Mouse (Mus musculus): ENCODE results near the gene Dock8. TPM values are rescaled to one million over a fixed set of nuclear protein-coding genes. Genes with fewer than 3 reads are reported as not detected.

Gene Dock8
- polyA plus RNA-seq, 1 experiment from 2014 or later, result 17.6 TPM

GRCm38 (mm10) chr19:25237492-25238040 lies 238.2 kb downstream of the Dock8 start:
- Histone ChIP-seq H3K4me1 (replicated peaks; ENCODE audit: control insufficient read depth, insufficient read depth, low read length) (no peaks in the 10 kb centered on the region), H3K27me3 (replicated peaks; ENCODE audit: control insufficient read depth, insufficient read depth, low read length) (peaks cover 34% of the 10 kb centered on the region), H3K27ac (ENCODE audit: low read depth, low read length) (no peak overlapping the region; the same call in 1 of the 2 replicates), H3K9ac (ENCODE audit: low read depth, low read length) (peak overlapping the region; percentile 48; the same call in 1 of the 2 replicates), H3K9me3 (ENCODE audit: control insufficient read depth, low read length) (no peaks in the 10 kb centered on the region), H3K36me3 (ENCODE audit: control insufficient read depth, insufficient read depth, low read length) (no peaks in the 10 kb centered on the region), H3K4me2 (peak overlapping the region; percentile 93), H3K4me3 (ENCODE audit: low read depth, low read length) (peak overlapping the region; percentile 58)
- DNase-seq (ENCODE audit: low spot score) (peak; percentile 58), ATAC-seq (replicated peaks; ENCODE audit: low FRiP score) (no peak)
- under 1% methylated on average over 35 of the region's 35 CpGs for WGBS

DNA sequence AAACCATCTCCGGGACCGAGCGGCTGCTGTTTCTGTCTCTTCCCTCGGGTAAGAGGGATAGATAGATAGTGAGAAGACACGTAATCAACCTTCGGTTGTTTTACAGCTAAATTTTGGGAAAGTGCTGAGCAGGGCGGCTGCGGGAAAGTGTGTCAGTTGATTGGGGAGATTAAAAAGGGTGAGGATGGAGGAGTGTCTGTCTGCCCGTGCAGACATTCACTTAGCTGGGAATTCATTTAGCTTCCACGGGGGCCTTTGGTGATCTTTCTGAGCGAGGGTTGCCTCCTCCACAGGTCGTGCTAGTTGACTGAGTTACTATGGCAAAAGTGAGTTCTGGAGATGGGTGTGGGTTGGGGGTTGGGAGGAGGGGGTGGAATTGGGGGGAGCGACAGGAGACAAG lies 238.8 kb downstream of the Dock8 start:
- Histone ChIP-seq H3K4me3 (ENCODE audit: low read depth, low read length) (peak overlapping the region; percentile 58), H3K27me3 (replicated peaks; ENCODE audit: control insufficient read depth, insufficient read depth, low read length) (peaks cover 34% of the 10 kb centered on the region), H3K4me1 (replicated peaks; ENCODE audit: control insufficient read depth, insufficient read depth, low read length) (no peaks in the 10 kb centered on the region), H3K36me3 (ENCODE audit: control insufficient read depth, insufficient read depth, low read length) (no peaks in the 10 kb centered on the region), H3K4me2 (peak overlapping the region; percentile 93), H3K27ac (ENCODE audit: low read depth, low read length) (no peak overlapping the region), H3K9me3 (ENCODE audit: control insufficient read depth, low read length) (no peaks in the 10 kb centered on the region), H3K9ac (ENCODE audit: low read depth, low read length) (no peak overlapping the region)
- 6% methylated on average over 13 of the region's 13 CpGs for WGBS
- DNase-seq (ENCODE audit: low spot score) (no peak), ATAC-seq (replicated peaks; ENCODE audit: low FRiP score) (no peak)

- no peak overlapping the region for H3K4me3 ChIP-seq (ENCODE audit: low read depth, low read length)
- H3K9me3 ChIP-seq (ENCODE audit: control insufficient read depth, low read length), result no peaks in the 10 kb centered on the region
- 0 out of 2 replicates have a peak, but pooled peaks cover 3% of the 10 kb centered on the region for H3K27me3 ChIP-seq (replicated peaks; ENCODE audit: control insufficient read depth, insufficient read depth, low read length)
- no peaks in the 10 kb centered on the region for H3K4me1 ChIP-seq (replicated peaks; ENCODE audit: control insufficient read depth, insufficient read depth, low read length)
- DNase-seq (ENCODE audit: low spot score) (no peak), ATAC-seq (replicated peaks; ENCODE audit: low FRiP score) (no peak)
- no peaks in the 10 kb centered on the region for H3K36me3 ChIP-seq (ENCODE audit: control insufficient read depth, insufficient read depth, low read length)
- no peak overlapping the region for H3K27ac ChIP-seq (ENCODE audit: low read depth, low read length)
- H3K9ac ChIP-seq (ENCODE audit: low read depth, low read length), result no peak overlapping the region
- no peak overlapping the region for H3K4me2 ChIP-seq
- 83% methylated on average over 4 of the region's 4 CpGs for WGBS
These were observed 244.2 kb downstream of the Dock8 start for GRCm38 (mm10) chr19:25243566-25243965.

DNA sequence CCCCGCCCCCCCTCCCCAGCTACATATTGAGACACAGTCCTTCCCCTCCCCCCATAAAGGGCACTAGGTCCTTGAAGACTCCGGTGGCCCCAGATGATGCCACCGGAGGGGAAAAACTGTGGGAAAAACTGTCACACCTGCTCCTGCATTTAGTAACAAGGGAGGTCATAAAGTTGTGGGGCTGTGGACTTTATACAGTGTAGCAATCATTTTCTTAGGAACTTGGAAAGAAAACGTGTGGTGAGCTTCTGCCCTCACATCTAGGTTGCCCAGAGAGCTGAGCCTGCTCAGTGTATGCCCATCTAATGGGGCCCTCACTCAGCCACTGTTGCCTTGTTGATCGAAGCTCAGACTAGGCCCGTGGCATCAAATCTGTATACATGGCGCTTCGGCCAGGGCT lies 246.7 kb downstream of the Dock8 start:
- DNase-seq (ENCODE audit: low spot score) (no peak), ATAC-seq (replicated peaks; ENCODE audit: low FRiP score) (no peak)
- Histone ChIP-seq H3K4me1 (replicated peaks; ENCODE audit: control insufficient read depth, insufficient read depth, low read length) (no peaks in the 10 kb centered on the region), H3K4me3 (ENCODE audit: low read depth, low read length) (no peak overlapping the region), H3K4me2 (no peak overlapping the region), H3K27ac (ENCODE audit: low read depth, low read length) (no peak overlapping the region), H3K27me3 (replicated peaks; ENCODE audit: control insufficient read depth, insufficient read depth, low read length) (no peaks in the 10 kb centered on the region), H3K9me3 (ENCODE audit: control insufficient read depth, low read length) (no peaks in the 10 kb centered on the region), H3K36me3 (ENCODE audit: control insufficient read depth, insufficient read depth, low read length) (no peaks in the 10 kb centered on the region), H3K9ac (ENCODE audit: low read depth, low read length) (no peak overlapping the region)
- WGBS, result 88% methylated on average over 8 of the region's 8 CpGs

DNA sequence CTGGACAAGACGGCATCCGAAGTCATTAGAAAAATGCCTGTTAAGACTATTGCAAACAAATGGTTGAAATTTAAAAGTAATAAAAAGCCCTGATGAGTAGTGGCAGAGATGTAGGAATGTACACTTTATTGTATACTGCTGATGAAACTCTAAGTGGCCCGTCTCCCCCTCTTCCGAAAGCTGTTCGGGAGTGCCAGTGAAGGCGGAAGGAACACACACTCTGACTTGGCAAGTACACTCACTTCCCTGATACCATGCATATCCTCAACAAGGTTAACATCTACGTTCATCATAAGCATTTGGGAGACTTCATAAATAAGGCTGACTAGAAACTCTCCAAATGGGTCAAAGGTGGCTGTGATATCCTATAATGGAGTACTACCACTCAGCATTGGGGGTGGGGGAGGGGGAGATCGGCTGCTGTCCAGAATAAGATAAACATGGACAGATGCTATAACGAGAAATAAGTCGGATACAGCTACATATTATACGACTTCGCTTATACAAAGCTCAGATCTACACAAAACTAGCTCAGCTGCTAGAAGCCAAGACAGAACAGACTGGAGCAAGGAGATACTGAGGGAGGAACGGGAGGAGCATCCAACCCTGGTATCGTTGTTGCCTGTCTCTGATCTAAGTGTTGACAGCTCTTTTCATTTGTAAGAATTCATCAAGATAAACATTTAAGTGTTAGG lies 248.7 kb downstream of the Dock8 start:
- H3K36me3 ChIP-seq (ENCODE audit: control insufficient read depth, insufficient read depth, low read length), result no peaks in the 10 kb centered on the region
- no peaks in the 10 kb centered on the region for H3K27me3 ChIP-seq (replicated peaks; ENCODE audit: control insufficient read depth, insufficient read depth, low read length)
- DNase-seq (ENCODE audit: low spot score) (no peak), ATAC-seq (replicated peaks; ENCODE audit: low FRiP score) (no peak)
- H3K9me3 ChIP-seq (ENCODE audit: control insufficient read depth, low read length), result no peaks in the 10 kb centered on the region
- WGBS, result 78% methylated on average over 14 of the region's 14 CpGs
- no peak overlapping the region for H3K4me2 ChIP-seq
- no peak overlapping the region for H3K27ac ChIP-seq (ENCODE audit: low read depth, low read length)
- H3K9ac ChIP-seq (ENCODE audit: low read depth, low read length), result no peak overlapping the region
- no peaks in the 10 kb centered on the region for H3K4me1 ChIP-seq (replicated peaks; ENCODE audit: control insufficient read depth, insufficient read depth, low read length)
- no peak overlapping the region for H3K4me3 ChIP-seq (ENCODE audit: low read depth, low read length)

DNA sequence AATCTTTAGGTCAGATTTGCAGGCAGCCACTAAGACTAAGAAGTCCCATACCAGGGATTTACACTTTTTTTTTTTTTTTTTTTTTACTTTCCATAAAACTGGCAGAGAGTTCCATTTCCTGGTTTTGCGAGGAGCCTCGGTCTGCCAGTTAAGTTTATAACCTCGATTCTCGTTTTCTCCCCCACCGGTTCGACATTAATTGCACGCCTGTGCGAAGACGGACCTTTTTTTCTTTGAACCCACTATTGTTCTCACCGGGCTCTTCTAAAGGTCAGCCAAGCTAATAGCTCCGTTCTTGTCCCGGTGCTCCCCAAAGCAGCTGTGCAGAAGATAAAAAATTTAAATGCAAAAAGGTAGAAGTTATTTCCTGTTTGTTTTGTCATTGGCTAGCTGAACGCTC lies 249.9 kb downstream of the Dock8 start:
- Histone ChIP-seq H3K9ac (ENCODE audit: low read depth, low read length) (no peak overlapping the region), H3K36me3 (ENCODE audit: control insufficient read depth, insufficient read depth, low read length) (no peaks in the 10 kb centered on the region), H3K27ac (ENCODE audit: low read depth, low read length) (no peak overlapping the region), H3K4me1 (replicated peaks; ENCODE audit: control insufficient read depth, insufficient read depth, low read length) (no peaks in the 10 kb centered on the region), H3K9me3 (ENCODE audit: control insufficient read depth, low read length) (no peaks in the 10 kb centered on the region), H3K27me3 (replicated peaks; ENCODE audit: control insufficient read depth, insufficient read depth, low read length) (no peaks in the 10 kb centered on the region), H3K4me3 (ENCODE audit: low read depth, low read length) (no peak overlapping the region), H3K4me2 (no peak overlapping the region)
- DNase-seq (ENCODE audit: low spot score), result no peak
- WGBS, result 82% methylated on average over 13 of the region's 13 CpGs
- no peak for ATAC-seq (replicated peaks; ENCODE audit: low FRiP score)

- Histone ChIP-seq H3K4me2 (no peak overlapping the region), H3K4me3 (ENCODE audit: low read depth, low read length) (no peak overlapping the region), H3K9ac (ENCODE audit: low read depth, low read length) (no peak overlapping the region), H3K27ac (ENCODE audit: low read depth, low read length) (no peak overlapping the region), H3K27me3 (replicated peaks; ENCODE audit: control insufficient read depth, insufficient read depth, low read length) (no peaks in the 10 kb centered on the region), H3K9me3 (ENCODE audit: control insufficient read depth, low read length) (no peaks in the 10 kb centered on the region), H3K4me1 (replicated peaks; ENCODE audit: control insufficient read depth, insufficient read depth, low read length) (no peaks in the 10 kb centered on the region), H3K36me3 (ENCODE audit: control insufficient read depth, insufficient read depth, low read length) (no peaks in the 10 kb centered on the region)
- DNase-seq (ENCODE audit: low spot score), result no peak
- 72% methylated on average over 3 of the region's 3 CpGs for WGBS
- ATAC-seq (replicated peaks; ENCODE audit: low FRiP score), result no peak
These were observed 252.3 kb downstream of the Dock8 start for GRCm38 (mm10) chr19:25251610-25252140.

Measured in liver, embryonic 11.5 days (tissue).